Mouse (Mus musculus): ENCODE data around the gene Ficd. TPM values are rescaled to one million over a fixed set of nuclear protein-coding genes. Genes with fewer than 3 reads are reported as not detected.

The Ficd gene
- total RNA-seq, 1 experiment, result 8.6 TPM

- no peaks in the 10 kb centered on the region for H3K36me3 ChIP-seq (ENCODE audit: control insufficient read depth, insufficient read depth, low read length, poor library complexity, severe bottlenecking)
- H3K27ac ChIP-seq (ENCODE audit: insufficient read depth, low read depth, low read length, poor library complexity, severe bottlenecking), result no peak overlapping the region
- in situ Hi-C loops (cut with MboI; ENCODE audit: low sequenced_read_pairs in 2 of 2, unreplicated experiment in 2 of 2), result no loop called here
- H3K9me3 ChIP-seq (ENCODE audit: control insufficient read depth, insufficient read depth, low read depth, low read length), result no peaks in the 10 kb centered on the region
- DNase-seq (ENCODE audit: low read depth, low spot score), result no peak
- H3K4me3 ChIP-seq (ENCODE audit: insufficient read depth in 1 of 2, low read depth in 1 of 2, low read length in 2 of 2, poor library complexity in 1 of 2, severe bottlenecking in 1 of 2), result no peak overlapping the region
- peaks cover 4 to 9% of the 10 kb centered on the region in 2 experiments; a peak in 3 of 4 replicates for H3K4me1 ChIP-seq (ENCODE audit: control insufficient read depth in 2 of 2, insufficient read depth in 2 of 2, low read length in 2 of 2, poor library complexity in 1 of 2)
- H3K9ac ChIP-seq (ENCODE audit: insufficient read depth, low read depth, low read length, poor library complexity, severe bottlenecking), result no peak overlapping the region
- TF ChIP-seq HCFC1 (IDR thresholded peaks at IDR 0.05; ENCODE audit: borderline replicate concordance, insufficient read depth, low read length) (no peak), ZC3H11A (IDR thresholded peaks at IDR 0.05; ENCODE audit: borderline replicate concordance, low read depth, low read length) (no peak), MAFK (IDR thresholded peaks at IDR 0.05; ENCODE audit: insufficient read depth, low read depth, low read length) (no peak), CHD2 (IDR thresholded peaks at IDR 0.05; ENCODE audit: low read depth, low read length) (no peak), ZNF384 (IDR thresholded peaks at IDR 0.05; ENCODE audit: low read depth, low read length) (no peak)
These were observed 31.6 kb upstream of the Ficd start for GRCm38 (mm10) chr5:113703803-113704585.

- no peak for TF ChIP-seq ZNF384 (IDR thresholded peaks at IDR 0.05; ENCODE audit: low read depth, low read length)
- TF ChIP-seq CHD2 (IDR thresholded peaks at IDR 0.05; ENCODE audit: low read depth, low read length), result no peak
- no peak for TF ChIP-seq MAFK (IDR thresholded peaks at IDR 0.05; ENCODE audit: insufficient read depth, low read depth, low read length)
- no peak for TF ChIP-seq ZC3H11A (IDR thresholded peaks at IDR 0.05; ENCODE audit: borderline replicate concordance, low read depth, low read length)
- TF ChIP-seq HCFC1 (IDR thresholded peaks at IDR 0.05; ENCODE audit: borderline replicate concordance, insufficient read depth, low read length), result no peak
- DNase-seq (ENCODE audit: low read depth, low spot score), result no peak
- H3K9ac ChIP-seq (ENCODE audit: insufficient read depth, low read depth, low read length, poor library complexity, severe bottlenecking), result no peak overlapping the region
These were observed 22.7 kb upstream of the Ficd start for GRCm38 (mm10) chr5:113712861-113713260.

GRCm38 (mm10) chr5:113716581-113717388 lies 18.8 kb upstream of the Ficd start:
- Histone ChIP-seq H3K27ac (ENCODE audit: insufficient read depth, low read depth, low read length, poor library complexity, severe bottlenecking) (no peak overlapping the region), H3K36me3 (ENCODE audit: control insufficient read depth, insufficient read depth, low read length, poor library complexity, severe bottlenecking) (no peaks in the 10 kb centered on the region), H3K9ac (ENCODE audit: insufficient read depth, low read depth, low read length, poor library complexity, severe bottlenecking) (no peak overlapping the region), H3K4me3 (ENCODE audit: insufficient read depth in 1 of 2, low read depth in 1 of 2, low read length in 2 of 2, poor library complexity in 1 of 2, severe bottlenecking in 1 of 2) (no peak overlapping the region), H3K4me1 (ENCODE audit: control insufficient read depth in 2 of 2, insufficient read depth in 2 of 2, low read length in 2 of 2, poor library complexity in 1 of 2) (peaks cover 0 to 14% of the 10 kb centered on the region in 2 experiments; a peak in 2 of 4 replicates), H3K9me3 (ENCODE audit: control insufficient read depth, insufficient read depth, low read depth, low read length) (no peaks in the 10 kb centered on the region)
- TF ChIP-seq MAFK (IDR thresholded peaks at IDR 0.05; ENCODE audit: insufficient read depth, low read depth, low read length) (no peak), CHD2 (IDR thresholded peaks at IDR 0.05; ENCODE audit: low read depth, low read length) (no peak), ZNF384 (IDR thresholded peaks at IDR 0.05; ENCODE audit: low read depth, low read length) (no peak), ZC3H11A (IDR thresholded peaks at IDR 0.05; ENCODE audit: borderline replicate concordance, low read depth, low read length) (no peak)
- in situ Hi-C loops (cut with MboI; ENCODE audit: low sequenced_read_pairs in 2 of 2, unreplicated experiment in 2 of 2), result no loop called here
- DNase-seq (ENCODE audit: low read depth, low spot score), result peak; percentile 96

More at GRCm38 (mm10) chr5:113712861-113713260, 22.7 kb upstream of the Ficd start:
- no peaks in the 10 kb centered on the region for H3K9me3 ChIP-seq (ENCODE audit: control insufficient read depth, insufficient read depth, low read depth, low read length)
- in situ Hi-C loops (cut with MboI; ENCODE audit: low sequenced_read_pairs in 2 of 2, unreplicated experiment in 2 of 2), result no loop called here
- H3K27ac ChIP-seq (ENCODE audit: insufficient read depth, low read depth, low read length, poor library complexity, severe bottlenecking), result no peak overlapping the region
- no peak overlapping the region for H3K4me3 ChIP-seq (ENCODE audit: insufficient read depth in 1 of 2, low read depth in 1 of 2, low read length in 2 of 2, poor library complexity in 1 of 2, severe bottlenecking in 1 of 2)
- H3K36me3 ChIP-seq (ENCODE audit: control insufficient read depth, insufficient read depth, low read length, poor library complexity, severe bottlenecking), result no peaks in the 10 kb centered on the region
- H3K4me1 ChIP-seq (ENCODE audit: control insufficient read depth in 2 of 2, insufficient read depth in 2 of 2, low read length in 2 of 2, poor library complexity in 1 of 2), result peaks cover 0 to 9% of the 10 kb centered on the region in 2 experiments; a peak in 2 of 4 replicates

- DNase-seq (ENCODE audit: low read depth, low spot score), result no peak
- Histone ChIP-seq H3K4me1 (ENCODE audit: control insufficient read depth in 2 of 2, insufficient read depth in 2 of 2, low read length in 2 of 2, poor library complexity in 1 of 2) (peaks cover 0 to 25% of the 10 kb centered on the region in 2 experiments; a peak in 2 of 4 replicates), H3K27ac (ENCODE audit: insufficient read depth, low read depth, low read length, poor library complexity, severe bottlenecking) (no peak overlapping the region), H3K4me3 (ENCODE audit: insufficient read depth in 1 of 2, low read depth in 1 of 2, low read length in 2 of 2, poor library complexity in 1 of 2, severe bottlenecking in 1 of 2) (no peak overlapping the region), H3K9ac (ENCODE audit: insufficient read depth, low read depth, low read length, poor library complexity, severe bottlenecking) (no peak overlapping the region), H3K9me3 (ENCODE audit: control insufficient read depth, insufficient read depth, low read depth, low read length) (no peaks in the 10 kb centered on the region), H3K36me3 (ENCODE audit: control insufficient read depth, insufficient read depth, low read length, poor library complexity, severe bottlenecking) (no peaks in the 10 kb centered on the region)
- in situ Hi-C loops (cut with MboI; ENCODE audit: low sequenced_read_pairs in 2 of 2, unreplicated experiment in 2 of 2), result no loop called here
- TF ChIP-seq HCFC1 (IDR thresholded peaks at IDR 0.05; ENCODE audit: borderline replicate concordance, insufficient read depth, low read length) (no peak), ZC3H11A (IDR thresholded peaks at IDR 0.05; ENCODE audit: borderline replicate concordance, low read depth, low read length) (no peak), CHD2 (IDR thresholded peaks at IDR 0.05; ENCODE audit: low read depth, low read length) (no peak), MAFK (IDR thresholded peaks at IDR 0.05; ENCODE audit: insufficient read depth, low read depth, low read length) (no peak), ZNF384 (IDR thresholded peaks at IDR 0.05; ENCODE audit: low read depth, low read length) (no peak)
These were observed 16.4 kb upstream of the Ficd start for GRCm38 (mm10) chr5:113719221-113719661.

Data from ES-E14 (cell line).